Mouse (Mus musculus) macrophage (primary cell): Measurements from ENCODE around the gene A1bg. TPM values are rescaled to one million over a fixed set of nuclear protein-coding genes. Genes with fewer than 3 reads are reported as not detected.

Experiments used
- H3K27ac ChIP-seq: fragments of 350-480 bp; formaldehyde crosslinking; 2 replicates; pipeline ENCODE4 v1.9.0; 2021
- H3K36me3 ChIP-seq: fragments of 350-480 bp; formaldehyde crosslinking; 2 replicates; pipeline ENCODE4 v1.9.0; 2021; ENCODE audit errors: inconsistent target
- H3K4me3 ChIP-seq: fragments of 350-480 bp; formaldehyde crosslinking; 2 replicates; pipeline ENCODE4 v1.9.0; 2021; ENCODE audit errors: inconsistent target
- H3K79me2 ChIP-seq: fragments of 350-480 bp; formaldehyde crosslinking; 2 replicates; pipeline ENCODE4 v1.9.0; 2021; ENCODE audit errors: inconsistent target
- WGBS: methylation state at CpG from one replicate; pipeline ENCODE4 v1.1.7; 2026; ENCODE audit warnings: inconsistent platforms; ENCODE audit not compliant: missing documents; 5-methylcytosine and 5-hydroxymethylcytosine counted together
- polyA plus RNA-seq: library from polyadenylated mRNA; stranded (reverse); fragments of 250-400 nt; gene quantifications from 3 replicates; pipeline ENCODE4 v1.2.4, GENCODE M21; 2018; ENCODE audit warnings: inconsistent platforms
- total RNA-seq, 78 experiments: library from RNA; depleted of rRNA; stranded (reverse); fragments of 250-400 nt; gene quantifications; 1 replicate in 9 of 78; 2 replicates in 24 of 78; 3 replicates in 43 of 78; 4 replicates in 2 of 78; pipeline ENCODE4 v1.2.4; 2018; ENCODE audit warnings: inconsistent platforms in 56 of 78

Gene A1bg
- total RNA-seq (2018; cell fraction: chromatin; rRNA removed) = not detected
- not detected for total RNA-seq (2018; cell fraction: cytosol; rRNA removed)
- not detected for total RNA-seq (2018; cell fraction: nucleus; rRNA removed)
- polyA plus RNA-seq = not detected in 3 replicates

- Histone ChIP-seq H3K27ac (no peak within 1 kb of the TSS), H3K79me2 (no peaks in the 10 kb centered on the region), H3K4me3 (no peak within 1 kb of the TSS), H3K36me3 (no peaks in the 10 kb centered on the region)
Measured at GRCm38 (mm10) chr15:60922912-60923311, at the start of gene A1bg. Gene A1bg, minus strand, starts transcription at chr15:60923012.

- no peak overlapping the region for H3K27ac ChIP-seq
- H3K79me2 ChIP-seq = no peaks in the 10 kb centered on the region
- WGBS = 17% methylated on average over 1 of the region's 1 CpGs
- no peaks in the 10 kb centered on the region for H3K36me3 ChIP-seq
- H3K4me3 ChIP-seq = no peak overlapping the region
Measured at GRCm38 (mm10) chr15:60968549-60968861, 45.7 kb upstream of the A1bg start.

- H3K79me2 ChIP-seq = no peaks in the 10 kb centered on the region
- 96% methylated on average over 9 of the region's 9 CpGs for WGBS
- no peaks in the 10 kb centered on the region for H3K36me3 ChIP-seq
- H3K4me3 ChIP-seq = no peak overlapping the region
- no peak overlapping the region for H3K27ac ChIP-seq
Measured at GRCm38 (mm10) chr15:60967841-60968548, 45.2 kb upstream of the A1bg start.

GRCm38 (mm10) chr15:60925686-60926085 is 2.9 kb upstream of the A1bg start:
- H3K27ac ChIP-seq = no peak overlapping the region
- no peaks in the 10 kb centered on the region for H3K79me2 ChIP-seq
- 85% methylated on average over 4 of the region's 4 CpGs for WGBS
- H3K4me3 ChIP-seq = no peak overlapping the region
- H3K36me3 ChIP-seq = no peaks in the 10 kb centered on the region

- Histone ChIP-seq H3K79me2 (no peaks in the 10 kb centered on the region), H3K36me3 (no peaks in the 10 kb centered on the region)
- 92% methylated on average over 5 of the region's 6 CpGs for WGBS
Measured at GRCm38 (mm10) chr15:60903763-60904697, 18.8 kb downstream of the A1bg start.

GRCm38 (mm10) chr15:60898187-60898965 is 24.4 kb downstream of the A1bg start:
- no peak overlapping the region for H3K27ac ChIP-seq
- H3K79me2 ChIP-seq = no peaks in the 10 kb centered on the region
- WGBS = 90% methylated on average over 6 of the region's 6 CpGs

More at GRCm38 (mm10) chr15:60903763-60904697, 18.8 kb downstream of the A1bg start:
- no peak overlapping the region for H3K4me3 ChIP-seq
- no peak overlapping the region for H3K27ac ChIP-seq

GRCm38 (mm10) chr15:60896040-60896439 is 26.8 kb downstream of the A1bg start:
- Histone ChIP-seq H3K4me3 (no peak overlapping the region), H3K27ac (no peak overlapping the region), H3K36me3 (no peaks in the 10 kb centered on the region), H3K79me2 (no peaks in the 10 kb centered on the region)
- WGBS = 96% methylated on average over 2 of the region's 2 CpGs

More at GRCm38 (mm10) chr15:60898187-60898965, 24.4 kb downstream of the A1bg start:
- Histone ChIP-seq H3K4me3 (no peak overlapping the region), H3K36me3 (no peaks in the 10 kb centered on the region)

- H3K27ac ChIP-seq = no peak overlapping the region
- H3K79me2 ChIP-seq = no peaks in the 10 kb centered on the region
- 86% methylated on average over 3 of the region's 3 CpGs for WGBS
- H3K36me3 ChIP-seq = no peaks in the 10 kb centered on the region
- no peak overlapping the region for H3K4me3 ChIP-seq
Measured at GRCm38 (mm10) chr15:60892976-60893463, 29.8 kb downstream of the A1bg start.

GRCm38 (mm10) chr15:60888724-60889123 is 34.1 kb downstream of the A1bg start:
- 86% methylated on average over 2 of the region's 2 CpGs for WGBS
- H3K4me3 ChIP-seq = no peak overlapping the region
- H3K27ac ChIP-seq = no peak overlapping the region
- H3K36me3 ChIP-seq = no peaks in the 10 kb centered on the region
- no peaks in the 10 kb centered on the region for H3K79me2 ChIP-seq

- H3K36me3 ChIP-seq = no peaks in the 10 kb centered on the region
- 96% methylated on average over 6 of the region's 6 CpGs for WGBS
- no peaks in the 10 kb centered on the region for H3K79me2 ChIP-seq
- no peak overlapping the region for H3K4me3 ChIP-seq
- no peak overlapping the region for H3K27ac ChIP-seq
Measured at GRCm38 (mm10) chr15:60875721-60876120, 47.1 kb downstream of the A1bg start.

GRCm38 (mm10) chr15:60862417-60862816 is 60.4 kb downstream of the A1bg start:
- H3K36me3 ChIP-seq = no peaks in the 10 kb centered on the region
- H3K27ac ChIP-seq = no peak overlapping the region
- WGBS = 14% methylated on average over 3 of the region's 3 CpGs
- H3K4me3 ChIP-seq = no peak overlapping the region
- no peaks in the 10 kb centered on the region for H3K79me2 ChIP-seq

- H3K27ac ChIP-seq = peak overlapping the region; percentile 68
- 0% methylated on average over 1 of the region's 1 CpGs for WGBS
- H3K36me3 ChIP-seq = no peaks in the 10 kb centered on the region
Measured at GRCm38 (mm10) chr15:60855112-60855511, 67.7 kb downstream of the A1bg start.

GRCm38 (mm10) chr15:60854151-60854550 is 68.7 kb downstream of the A1bg start:
- Histone ChIP-seq H3K36me3 (no peaks in the 10 kb centered on the region), H3K27ac (peak overlapping the region; percentile 68), H3K4me3 (no peak overlapping the region), H3K79me2 (no peaks in the 10 kb centered on the region)
- 14% methylated on average over 4 of the region's 4 CpGs for WGBS

More at GRCm38 (mm10) chr15:60855112-60855511, 67.7 kb downstream of the A1bg start:
- Histone ChIP-seq H3K79me2 (no peaks in the 10 kb centered on the region), H3K4me3 (no peak overlapping the region)
